Mouse (Mus musculus) left cerebral cortex, postnatal 10 days (tissue): ENCODE measurements at regions not wholly inside any gene's neighbourhood (a gene's known extent, or its start where the extent isn't known, plus 50 kb on each side); places are given as distances from the start of the nearest gene placed in this dataset.

ENCODE experiments used
- DNase-seq, 2 experiments: peaks; one replicate each; pipeline ENCODE4 v3.0.0; 2021 to 2022; ENCODE audit warnings: low spot score in 2 of 2, mixed read lengths in 1 of 2; ENCODE audit errors: extremely low spot score in 1 of 2
- intact Hi-C: fragments of 180-260 bp; cut with DNase I; formaldehyde crosslinking; loops from one replicate; pipeline ENCODE4 v1.15.1; 2025

DNA sequence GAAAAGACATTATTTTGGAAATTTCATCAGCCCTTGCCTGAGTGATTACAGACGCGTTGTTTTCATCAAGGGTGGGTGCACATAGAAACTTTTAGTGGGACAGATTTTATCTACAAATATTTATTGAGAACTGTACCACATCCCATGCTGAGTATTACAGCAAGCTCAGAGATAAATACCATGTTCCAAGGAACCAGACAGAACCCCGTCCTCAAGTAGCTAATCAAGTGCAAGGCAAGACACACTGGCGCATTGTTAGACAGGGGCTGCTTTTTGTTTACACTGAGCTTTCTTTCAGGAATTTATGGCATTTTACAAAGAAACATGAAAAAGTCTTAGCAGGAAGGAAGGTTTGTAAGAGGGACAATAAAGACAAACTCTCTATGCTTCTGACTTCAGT lies 239.1 kb downstream of the Wnt5a start:
- intact Hi-C loops, result no loop called here
- no peak for DNase-seq

DNA sequence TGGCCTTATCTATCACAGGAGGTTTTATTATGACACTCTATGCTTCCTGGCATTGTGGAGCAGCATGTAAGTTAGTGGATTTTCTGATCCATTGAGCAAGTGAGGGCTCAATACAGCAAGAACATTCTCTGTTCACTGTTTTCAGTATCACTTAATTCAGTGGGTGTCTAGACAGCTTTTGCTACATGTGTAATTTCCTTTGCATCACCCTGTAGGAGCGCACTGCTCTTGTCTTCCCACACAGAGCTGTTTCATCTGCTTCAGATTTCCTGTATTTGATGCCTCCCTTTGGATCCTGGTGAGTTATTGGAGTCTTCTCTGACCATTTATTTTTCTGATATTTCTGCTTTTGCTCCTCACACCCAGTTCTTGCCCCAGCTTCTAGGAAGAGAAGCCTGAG lies 245.8 kb downstream of the Wnt5a start:
- intact Hi-C loops, result no loop called here

DNA sequence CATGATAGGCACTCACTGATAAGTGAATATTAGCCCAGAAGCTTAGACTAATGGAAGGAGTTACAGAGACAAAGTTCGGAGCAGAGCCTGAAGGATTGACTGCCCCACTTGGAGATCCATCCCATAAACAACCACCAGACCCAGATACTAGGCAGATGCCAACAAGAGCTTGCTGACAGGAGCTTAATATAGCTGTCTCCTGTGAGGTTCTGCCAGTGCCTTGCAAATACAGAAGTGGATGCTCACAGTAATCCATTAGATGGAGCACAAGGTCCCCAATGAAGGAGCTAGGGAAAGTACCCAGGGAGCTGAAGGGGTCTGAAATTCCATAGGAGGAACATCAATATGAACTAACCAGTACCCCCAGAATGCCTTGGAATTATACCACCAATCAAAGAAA lies 252.8 kb upstream of the Lrtm1 start:
- intact Hi-C loops, result no loop called here
- no peak for DNase-seq

More for the DNA sequence above, 245.8 kb downstream of the Wnt5a start:
- DNase-seq, result peak in 1 of 2 experiments; percentile 4

DNA sequence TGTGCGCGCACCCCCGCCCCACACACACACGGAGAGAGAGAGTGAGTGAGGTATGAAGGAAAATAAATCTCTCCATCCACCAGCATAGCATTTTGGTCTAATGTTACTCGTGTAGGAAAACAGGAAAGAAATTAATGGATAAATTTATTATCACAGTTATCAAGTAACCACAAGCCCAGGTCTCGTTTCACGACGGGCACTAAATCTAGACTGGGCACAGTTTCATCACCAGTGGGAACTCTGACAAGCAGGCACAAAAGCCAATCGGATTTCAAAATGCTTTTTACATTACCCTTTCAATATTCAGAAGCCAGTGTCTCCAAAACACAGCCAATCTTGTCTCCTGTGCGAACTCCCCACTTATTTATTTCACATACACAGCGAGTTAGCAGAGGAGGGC lies 244.9 kb upstream of the Lrtm1 start:
- intact Hi-C loops, result no loop called here
- DNase-seq, result no peak

DNA sequence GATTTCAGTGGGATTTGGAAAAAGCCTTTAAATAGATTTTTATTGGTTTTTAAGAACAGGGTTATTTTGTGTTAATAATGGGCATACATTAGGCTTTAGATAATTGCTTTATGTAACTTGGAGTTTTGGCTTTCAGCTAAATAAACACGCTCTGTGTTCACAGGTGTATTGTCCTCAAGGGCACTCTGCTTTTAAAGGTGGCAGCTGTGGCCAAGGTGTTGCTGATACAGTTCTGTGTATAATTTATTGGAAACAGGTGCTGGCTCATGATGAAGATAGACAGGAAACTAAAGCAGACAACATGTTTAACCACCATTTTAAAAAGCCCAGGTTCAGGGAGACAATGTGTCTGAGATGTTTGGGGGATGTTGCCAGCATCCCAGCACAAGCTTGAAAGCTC lies 242.3 kb upstream of the Lrtm1 start:
- intact Hi-C loops, result no loop called here
- DNase-seq, result no peak

DNA sequence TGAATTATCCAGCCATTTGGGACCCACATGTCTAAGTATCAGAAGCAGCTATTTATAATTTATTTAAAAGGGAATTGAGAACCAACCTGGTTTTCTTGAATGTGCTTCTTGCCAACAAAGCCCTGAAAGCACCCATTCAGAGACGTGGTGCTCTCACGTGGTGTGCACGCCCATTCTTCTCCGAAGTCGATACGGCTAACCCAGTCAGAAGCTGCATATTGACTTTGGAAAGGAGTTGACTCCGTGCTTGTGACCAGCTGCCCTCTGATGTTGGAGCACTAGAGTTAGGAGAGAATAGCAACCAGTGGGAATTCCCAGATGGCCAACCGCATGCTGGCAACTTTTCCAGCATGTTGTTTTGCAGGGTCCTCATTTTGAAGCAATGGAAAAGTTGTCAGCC lies 240.2 kb upstream of the Lrtm1 start:
- intact Hi-C loops, result no loop called here
- DNase-seq, result no peak

DNA sequence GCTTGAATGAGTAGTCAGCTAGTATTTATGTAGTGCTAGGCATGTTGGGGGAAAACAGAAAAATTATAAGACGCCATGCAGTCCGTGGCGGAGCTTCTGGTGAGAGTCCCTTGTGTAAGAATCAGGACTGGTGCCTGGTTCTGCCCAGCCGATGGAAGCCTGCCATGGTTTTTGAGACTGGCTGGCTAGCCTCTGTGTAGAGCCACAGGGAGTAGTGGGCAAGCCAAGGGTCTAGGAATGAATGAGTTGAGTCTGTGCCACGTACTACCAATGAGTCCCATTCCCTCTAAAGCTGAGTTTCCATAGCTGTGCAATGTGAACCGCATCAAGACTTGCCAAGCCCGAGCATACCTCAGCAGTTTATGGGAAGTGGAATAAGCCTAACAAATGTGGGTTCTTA lies 236.3 kb upstream of the Lrtm1 start:
- peak; percentile 30 to 46 for DNase-seq
- intact Hi-C loops, result no loop called here

DNA sequence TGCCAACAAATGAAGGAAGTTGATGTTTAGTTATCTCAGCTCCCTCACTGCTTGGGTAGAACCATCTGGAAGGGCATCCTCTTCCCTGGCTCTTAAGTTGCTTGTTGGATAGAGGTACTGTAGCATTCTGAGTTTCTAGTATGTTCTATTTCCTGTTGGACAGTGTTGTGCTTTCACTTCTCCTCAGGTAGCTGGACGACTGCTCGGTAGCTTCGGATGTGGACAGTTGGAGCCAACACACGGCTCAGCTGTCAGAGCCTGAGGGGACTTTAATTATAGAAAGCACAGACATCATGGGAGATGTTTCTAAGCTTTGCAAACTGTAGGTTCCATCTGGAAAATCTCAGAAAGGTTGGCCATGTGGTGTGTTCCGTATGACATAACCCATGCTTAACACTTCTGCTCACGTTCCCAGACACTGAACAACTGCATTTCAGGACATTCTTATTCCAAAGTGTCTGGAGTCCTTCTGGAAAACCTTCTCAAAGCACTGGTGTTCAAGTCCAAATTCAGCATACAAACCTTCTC lies 233.8 kb upstream of the Lrtm1 start:
- intact Hi-C loops, result no loop called here

DNA sequence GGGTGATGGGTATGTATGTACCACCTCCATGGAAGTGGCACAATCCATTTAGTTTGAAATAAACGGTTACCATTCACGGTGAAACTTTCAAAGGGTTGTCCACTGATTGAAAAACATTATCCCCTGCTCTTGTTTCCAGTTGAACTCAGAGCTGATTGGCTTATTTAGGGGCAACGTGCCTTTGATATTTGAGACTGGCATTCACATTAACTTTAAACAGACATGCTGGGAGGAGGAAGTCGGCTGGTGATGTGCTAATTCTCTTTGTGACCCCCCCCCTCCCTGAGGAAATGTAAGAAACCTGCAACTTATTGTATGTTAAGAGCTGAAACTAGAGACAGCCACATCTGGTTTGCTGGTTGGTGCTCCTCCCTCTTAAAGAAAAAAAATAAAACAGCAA lies 219.7 kb upstream of the Lrtm1 start:
- DNase-seq, result no peak
- intact Hi-C loops, result no loop called here

More for the DNA sequence above, 233.8 kb upstream of the Lrtm1 start:
- DNase-seq, result no peak

DNA sequence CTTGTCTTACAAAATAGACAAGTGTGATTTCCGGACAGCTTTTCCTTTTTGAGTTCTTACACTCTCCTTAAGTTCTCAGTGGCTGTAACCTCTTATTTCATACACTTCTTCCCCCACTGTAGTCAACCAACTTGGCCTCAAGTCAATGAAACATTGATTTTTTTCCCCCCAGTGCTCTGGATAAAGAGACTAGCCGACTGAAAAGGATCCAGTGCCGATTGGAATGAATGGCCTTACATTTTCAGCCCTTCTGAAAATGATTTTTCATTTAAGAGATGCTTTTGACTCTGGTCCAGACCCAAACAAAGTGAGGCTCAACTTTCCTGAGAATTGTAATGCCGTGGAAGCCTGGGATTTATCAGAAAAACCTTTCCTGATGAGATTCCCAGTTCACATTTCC lies 216.3 kb upstream of the Lrtm1 start:
- no peak for DNase-seq
- intact Hi-C loops, result no loop called here

DNA sequence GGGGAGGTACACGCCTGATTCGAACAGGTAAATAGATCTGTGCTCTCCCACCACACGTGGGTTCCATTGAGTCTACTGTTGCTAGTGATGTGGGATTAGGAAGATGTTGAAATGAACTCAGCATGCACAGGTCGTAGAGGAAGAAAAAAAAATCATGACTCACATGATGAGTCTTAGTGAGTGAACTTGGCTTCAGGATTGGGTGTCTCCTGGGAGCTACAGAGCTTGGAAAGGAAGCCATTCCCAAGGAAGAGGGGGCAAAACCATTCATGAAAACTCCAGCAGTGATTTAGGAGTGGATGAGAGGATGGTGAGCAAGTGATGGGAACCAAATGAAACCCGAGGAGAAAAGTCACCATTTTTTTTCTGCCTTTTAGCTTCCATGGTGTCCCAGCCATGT lies 215.9 kb upstream of the Lrtm1 start:
- DNase-seq, result no peak
- intact Hi-C loops, result no loop called here

DNA sequence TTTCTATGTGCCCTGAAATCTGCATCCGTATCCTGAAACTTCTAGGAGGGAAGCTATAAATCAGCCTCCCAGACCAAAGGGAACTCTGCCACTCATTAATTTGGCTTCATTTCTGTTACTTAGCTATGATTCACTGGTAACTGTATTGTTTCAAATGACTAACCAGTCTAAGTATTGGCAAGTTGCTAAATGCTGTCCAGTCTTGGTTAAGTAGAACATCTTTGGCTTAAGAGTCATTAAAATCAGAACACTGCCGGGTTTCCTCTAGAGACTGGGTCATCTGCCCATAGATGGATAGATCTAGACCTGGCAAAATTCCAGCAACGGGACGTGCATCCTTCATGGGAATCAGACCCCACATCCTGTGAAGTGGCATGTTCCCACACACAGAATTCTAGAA lies 209.9 kb upstream of the Lrtm1 start:
- intact Hi-C loops, result no loop called here
- peak in 1 of 2 experiments; percentile 24 for DNase-seq

DNA sequence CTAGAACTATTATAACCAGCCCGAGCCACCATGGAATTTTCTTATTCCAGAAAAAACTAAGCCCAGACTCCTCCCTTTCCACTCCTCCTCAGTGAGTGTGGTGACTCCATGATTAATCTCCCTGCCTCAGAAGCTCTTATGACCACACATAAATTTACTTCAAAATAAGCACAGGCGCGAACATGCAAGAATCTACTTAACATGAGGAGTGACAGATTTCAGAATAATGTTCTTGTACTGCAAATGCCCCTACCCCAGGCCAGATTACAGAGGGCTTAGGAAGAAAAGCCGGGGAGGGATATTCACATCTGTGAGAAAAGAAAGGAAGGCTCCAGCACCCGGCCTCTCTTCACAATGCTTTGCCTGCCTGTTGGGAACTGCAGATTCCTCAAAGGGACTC lies 208.7 kb upstream of the Lrtm1 start:
- intact Hi-C loops, result no loop called here
- no peak for DNase-seq

DNA sequence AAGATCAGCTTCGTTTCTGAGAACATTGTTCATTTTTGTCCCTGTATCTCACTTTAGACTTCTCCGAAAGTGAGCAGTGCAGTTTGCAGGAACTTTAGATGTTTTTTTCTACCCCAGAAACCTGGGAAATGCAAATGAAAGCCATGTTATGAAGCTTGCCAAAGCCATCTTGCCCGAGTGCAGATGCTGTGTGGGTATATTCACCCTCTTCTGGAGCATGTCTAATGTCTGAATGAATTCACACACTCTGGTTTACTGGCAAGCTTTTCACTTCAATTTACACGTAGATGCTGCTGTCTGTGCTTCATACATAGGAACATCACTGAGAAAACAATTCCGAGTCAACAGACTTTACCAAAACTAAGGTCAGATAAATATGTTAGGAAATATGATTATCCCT lies 197.0 kb upstream of the Lrtm1 start:
- intact Hi-C loops, result no loop called here
- peak in 1 of 2 experiments; percentile 2 for DNase-seq

DNA sequence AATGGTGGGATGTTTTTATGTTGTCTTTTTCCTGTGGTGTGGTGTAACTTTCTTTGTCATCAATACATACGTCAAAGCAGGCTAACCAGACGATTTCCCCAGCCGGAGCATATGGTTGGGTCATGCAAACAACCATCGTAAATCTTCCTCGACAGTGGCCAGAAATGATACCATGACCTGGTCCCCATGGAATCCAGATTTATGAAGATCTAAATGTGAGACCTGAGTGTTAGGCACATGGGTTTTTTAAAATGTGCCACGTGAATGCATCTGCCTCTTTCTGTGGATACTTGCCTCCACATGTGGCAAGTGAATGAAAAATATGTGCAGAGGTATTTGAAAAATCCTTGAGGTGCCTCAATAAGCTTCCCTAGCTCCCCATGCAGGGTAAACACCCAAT lies 190.8 kb upstream of the Lrtm1 start:
- no peak for DNase-seq
- intact Hi-C loops, result no loop called here

DNA sequence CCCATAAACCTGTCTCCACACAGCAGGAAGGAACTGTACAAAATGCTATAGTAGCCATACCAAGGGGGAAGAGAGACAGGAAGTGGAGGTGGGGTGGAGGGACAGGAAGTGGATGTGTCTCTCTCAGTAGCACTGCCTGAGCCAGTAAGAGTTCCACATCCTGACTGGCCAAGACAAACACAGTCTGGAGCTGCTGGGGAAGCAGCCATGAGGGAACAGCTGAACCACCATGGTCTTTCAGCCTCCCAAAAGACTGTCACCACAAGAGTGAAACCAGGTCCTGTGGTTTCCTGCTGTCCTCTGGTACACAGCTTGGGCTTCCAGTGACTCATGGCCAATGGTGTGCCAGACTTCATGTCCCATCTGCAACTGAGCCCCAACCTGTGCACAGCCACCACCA lies 180.9 kb upstream of the Lrtm1 start:
- no peak for DNase-seq
- intact Hi-C loops, result no loop called here

DNA sequence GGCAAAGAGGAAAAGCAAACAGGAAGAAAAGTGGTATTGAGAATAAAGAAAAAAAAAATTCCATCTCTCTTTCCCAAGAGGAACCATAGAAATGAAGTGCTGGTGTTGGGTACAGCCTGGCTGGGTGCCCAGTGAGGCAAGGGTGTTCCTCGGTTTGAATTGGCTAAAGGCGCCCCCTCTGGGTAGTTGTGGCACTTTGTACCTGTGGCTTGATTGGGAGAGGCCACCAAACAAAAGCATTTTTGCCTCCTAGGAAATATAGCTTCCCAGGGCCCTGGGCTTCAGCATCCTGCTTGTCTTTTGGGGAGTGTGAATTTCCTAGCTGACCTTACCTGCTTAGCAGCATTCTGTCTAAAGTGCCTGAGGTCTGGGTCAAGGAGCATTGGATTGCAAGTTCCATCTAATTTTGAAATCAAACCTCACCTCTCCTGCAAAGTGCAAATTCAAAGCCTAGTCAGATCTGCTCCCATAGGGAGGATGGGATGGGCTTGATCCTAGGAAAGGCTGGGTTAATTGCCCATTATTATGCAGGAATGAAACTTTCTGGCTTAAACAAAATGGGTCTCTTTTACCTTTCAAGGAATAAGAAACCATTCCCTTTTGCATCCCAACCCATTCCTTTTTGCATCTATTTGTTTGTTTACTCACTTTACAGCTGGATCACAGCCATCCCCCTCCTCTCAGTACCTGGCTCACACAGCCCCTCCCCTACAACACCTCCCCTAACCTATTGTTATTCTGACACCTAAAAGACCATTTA lies 169.0 kb upstream of the Lrtm1 start:
- intact Hi-C loops, result no loop called here
- peak in 1 of 2 experiments; percentile 53 for DNase-seq
